Mouse (Mus musculus): Measurements from ENCODE around the gene Amy1. TPM values are rescaled to one million over a fixed set of nuclear protein-coding genes. Genes with fewer than 3 reads are reported as not detected.
"Not testable (repeated sequence)": the region's sequence is repeated elsewhere in the genome, so short reads cannot be mapped to it uniquely, and the experiment has no call there.

Amy1 gene
- polyA plus RNA-seq, 1 experiment from 2014 or later: 3.0 TPM

- H3K4me1 ChIP-seq; H3K9ac ChIP-seq; H3K9me3 ChIP-seq; H3K4me2 ChIP-seq; H3K4me3 ChIP-seq (replicated peaks); H3K27me3 ChIP-seq (replicated peaks); H3K36me3 ChIP-seq; ATAC-seq (ENCODE audit: insufficient read depth, low FRiP score, low read depth); H3K27ac ChIP-seq: not testable (repeated sequence)
- WGBS: 75% methylated on average over 3 of the region's 3 CpGs
Observed at GRCm38 (mm10) chr3:113532328-113532727, 74.2 kb downstream of the Amy1 start, which contains the start of gene Amy2a1. Gene Amy2a1, minus strand, starts transcription at chr3:113532428.

Other genes with a start within 250 kb of the Amy1 start
- 3,476 and 4,812 TPM in 2 replicates for gene Amy2a1, start 74.3 kb downstream of the Amy1 start, polyA plus RNA-seq (2015; fragmentation: Nextera tagmentation; extraction: Ambion mirVana)
- gene Rnpc3, start 23.4 kb upstream of the Amy1 start, polyA plus RNA-seq (2015; fragmentation: Nextera tagmentation; extraction: Ambion mirVana): 32.1 and 36.8 TPM in 2 replicates